Mouse (Mus musculus) cerebellum, adult (tissue): Measurements from ENCODE around the gene Gm49405.
A peak's percentile ranks its signal among the peaks of the same experiment; 100 is the strongest.
"Not testable (repeated sequence)": the region's sequence is repeated elsewhere in the genome, so short reads cannot be mapped to it uniquely, and the experiment has no call there.

Experiments
- ATAC-seq: cut with Nextera tagmentation; 2 replicates; pipeline ENCODE4 v1.9.2; 2017; ENCODE audit warnings: mild to moderate bottlenecking, moderate library complexity, mixed read lengths; ENCODE audit not compliant: insufficient number of reproducible peaks, low FRiP score, low TSS enrichment

The Gm49405 gene

DNA sequence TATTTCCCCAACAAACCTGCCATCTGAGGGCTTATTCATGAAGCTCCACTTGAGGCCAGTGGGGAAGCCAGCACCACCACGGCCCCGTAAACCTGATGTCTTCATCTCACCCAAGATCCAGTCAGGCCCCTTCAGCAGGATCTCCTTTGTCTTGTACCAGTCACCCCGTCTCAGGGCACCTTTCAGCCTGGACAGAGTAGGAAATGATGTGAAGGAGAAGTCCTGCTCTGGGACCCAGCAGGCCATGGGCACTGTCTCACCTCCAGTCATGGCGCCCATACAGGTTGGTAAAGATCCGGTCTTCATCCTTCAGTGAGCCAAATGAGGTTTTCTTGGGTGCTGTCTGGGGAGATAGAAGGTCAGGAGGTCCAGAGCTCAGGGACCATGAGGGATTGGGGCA is 10.7 kb downstream of the Gm49405 start:
- no peak for ATAC-seq

DNA sequence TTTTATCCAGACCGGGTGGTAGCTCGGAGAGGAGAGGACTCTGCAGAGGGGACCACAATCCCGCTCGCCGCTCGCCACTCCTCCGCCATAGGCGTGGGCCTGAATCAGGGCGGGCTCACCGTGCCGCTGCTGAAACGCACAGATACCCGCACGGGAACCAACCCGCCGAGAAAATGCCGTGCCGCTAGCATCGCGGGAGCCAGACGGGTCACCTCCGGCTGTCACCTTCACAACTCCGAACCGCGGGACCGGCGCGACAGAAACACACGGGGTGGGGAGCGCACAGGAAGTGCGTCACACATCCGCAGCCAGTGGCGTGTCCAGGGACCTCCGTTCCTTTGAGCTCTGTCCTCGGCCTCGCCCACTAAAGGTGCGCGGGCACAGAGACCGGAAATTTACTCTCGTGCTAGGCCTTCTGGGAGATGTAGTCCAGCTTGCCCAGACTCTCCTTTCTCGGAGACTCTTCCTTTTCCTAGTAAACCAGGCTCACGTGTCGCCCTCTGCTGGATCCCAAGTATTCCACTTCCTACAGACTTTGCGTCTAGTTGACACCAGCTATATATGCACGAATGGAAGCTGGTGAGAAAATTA is 12.1 kb downstream of the Gm49405 start, which contains the start of gene Ndufv1:
Gene Ndufv1 (minus strand): TSS at position 375 of the 591 bp plus-strand sequence.
- ATAC-seq, result peak; percentile 97

DNA sequence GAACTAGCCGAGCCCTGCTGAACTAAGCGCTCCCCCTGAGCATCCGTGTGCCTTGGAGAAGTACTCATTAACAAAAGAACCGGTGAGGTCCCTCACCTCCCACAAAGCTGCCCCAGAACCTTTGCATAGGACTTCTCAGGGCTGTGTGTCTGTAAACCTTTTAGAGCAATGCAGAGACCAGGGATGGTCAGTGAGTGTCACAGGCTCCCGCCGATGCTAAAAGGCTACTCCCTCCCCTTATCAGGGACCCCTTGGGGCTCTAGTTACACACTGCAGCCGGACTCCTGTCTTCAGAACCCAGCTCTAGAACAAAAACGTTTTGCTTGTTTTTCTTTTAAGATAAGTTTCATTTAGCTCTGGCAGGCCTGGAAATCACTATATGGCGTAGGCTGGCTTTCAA is 12.6 kb downstream of the Gm49405 start:
- 0 out of 2 replicates have a peak, but pooled peaks have one; percentile 7 for ATAC-seq

DNA sequence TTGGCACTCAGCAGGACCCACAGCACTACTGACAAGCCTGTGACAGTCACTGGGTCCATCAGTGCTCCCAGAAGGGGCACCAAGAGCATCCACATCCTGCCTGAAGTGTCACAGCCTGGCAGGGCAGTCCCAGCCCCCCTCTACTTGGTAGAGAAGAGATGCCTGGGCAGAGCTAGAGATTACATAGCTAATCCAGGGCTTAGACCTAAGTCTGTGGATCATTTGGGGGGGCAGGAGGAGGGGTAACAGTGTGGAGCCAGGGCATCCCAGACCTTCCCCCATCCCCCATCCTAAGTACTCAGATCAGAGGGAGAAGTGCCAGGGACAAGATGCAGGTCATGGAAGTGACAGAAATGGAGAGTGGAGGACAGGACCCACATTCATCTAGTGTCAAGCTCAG is 14.4 kb downstream of the Gm49405 start:
- ATAC-seq, result no peak

DNA sequence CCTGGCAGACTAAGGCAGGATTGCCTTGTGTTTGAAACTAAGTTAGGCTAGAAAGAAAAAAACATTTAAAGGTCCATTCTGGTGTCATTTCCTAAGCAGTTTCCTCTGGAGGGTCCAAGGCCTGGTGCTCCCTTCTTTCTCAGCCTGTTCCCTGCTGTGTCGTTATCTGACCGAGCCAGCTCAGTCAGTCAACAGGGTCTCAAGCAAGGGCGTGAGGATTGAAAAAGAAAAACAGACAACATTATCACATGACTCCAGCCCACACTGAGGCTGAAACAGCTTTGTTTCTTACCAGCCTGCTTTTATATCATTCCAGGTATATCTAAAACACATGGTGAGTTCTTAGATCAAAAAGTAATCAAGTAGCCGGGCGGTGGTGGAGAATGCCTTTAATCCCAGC is 15.2 kb downstream of the Gm49405 start:
- ATAC-seq, result no peak

DNA sequence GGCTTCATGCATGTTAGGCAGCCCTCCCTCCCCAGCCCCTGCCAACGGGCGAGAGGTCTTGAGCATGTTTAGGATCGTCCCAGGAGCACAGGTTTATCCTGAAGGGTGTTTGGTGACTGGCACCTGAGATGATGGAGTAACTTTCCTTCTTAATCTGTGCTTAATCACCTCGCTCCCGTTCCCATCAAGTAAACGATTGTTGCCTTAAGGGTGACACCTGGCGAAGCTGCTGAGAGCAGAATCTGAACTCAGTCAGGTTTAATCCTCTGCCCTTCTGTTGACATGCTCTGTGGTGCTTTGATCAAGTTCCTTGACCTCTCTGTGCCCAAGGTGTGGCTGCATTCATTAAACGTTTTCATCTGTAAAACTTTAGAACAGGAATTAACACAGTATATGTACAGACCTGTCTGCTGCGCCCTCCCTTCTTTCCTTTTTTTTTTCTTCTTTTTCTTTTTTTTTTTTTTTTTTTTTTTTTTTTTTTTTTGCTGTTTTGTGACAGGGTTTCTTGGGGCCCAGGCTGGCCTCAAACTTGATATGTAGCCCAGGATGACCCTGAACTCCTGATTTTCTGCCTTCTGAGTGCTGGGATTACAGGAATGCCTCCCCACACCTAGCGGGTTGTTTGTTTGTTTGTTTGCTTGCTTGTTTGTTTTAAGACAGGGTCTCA is 17.6 kb downstream of the Gm49405 start:
- ATAC-seq, result no peak

DNA sequence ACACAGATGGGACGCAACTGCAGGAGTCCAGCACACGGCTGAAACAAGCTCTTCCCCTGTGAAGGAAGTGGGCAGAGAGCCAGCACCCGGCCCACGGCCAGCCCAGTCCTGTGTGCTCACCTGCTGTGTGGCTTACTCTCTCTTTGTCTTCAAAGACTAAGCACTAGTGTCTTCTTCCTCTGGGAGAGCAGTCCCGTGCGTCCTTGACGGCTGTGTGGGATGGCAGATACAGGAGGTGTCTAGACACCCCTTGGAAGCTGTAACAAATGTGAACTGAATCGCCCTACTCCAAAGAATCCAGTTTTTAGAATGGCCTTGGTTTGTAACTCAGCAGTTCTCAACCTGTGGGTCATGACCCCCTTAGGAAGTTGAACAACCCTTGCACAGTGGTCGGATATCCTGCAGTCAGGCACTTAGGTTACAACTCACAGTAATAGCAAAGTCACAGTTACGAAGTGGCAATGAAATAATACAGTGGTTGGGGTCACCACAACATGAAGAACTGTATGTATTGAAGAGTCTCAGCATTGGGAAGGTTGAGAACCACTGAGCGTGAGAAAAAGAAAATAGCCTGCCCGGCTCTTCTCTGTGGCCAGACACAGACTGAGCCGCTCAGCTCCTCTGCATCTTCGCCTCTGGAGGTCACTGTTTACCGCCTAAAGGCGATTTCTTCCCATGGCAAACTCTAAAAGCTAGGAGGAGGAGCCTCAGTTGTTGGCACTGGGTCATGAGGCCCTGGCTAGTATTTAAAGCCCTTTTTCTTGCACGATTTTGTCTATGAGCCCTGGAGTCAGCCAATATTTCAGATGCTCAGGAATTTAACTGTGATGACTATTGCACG is 18.5 kb downstream of the Gm49405 start:
- peak; percentile 83; the same call in 1 of the 2 replicates for ATAC-seq

DNA sequence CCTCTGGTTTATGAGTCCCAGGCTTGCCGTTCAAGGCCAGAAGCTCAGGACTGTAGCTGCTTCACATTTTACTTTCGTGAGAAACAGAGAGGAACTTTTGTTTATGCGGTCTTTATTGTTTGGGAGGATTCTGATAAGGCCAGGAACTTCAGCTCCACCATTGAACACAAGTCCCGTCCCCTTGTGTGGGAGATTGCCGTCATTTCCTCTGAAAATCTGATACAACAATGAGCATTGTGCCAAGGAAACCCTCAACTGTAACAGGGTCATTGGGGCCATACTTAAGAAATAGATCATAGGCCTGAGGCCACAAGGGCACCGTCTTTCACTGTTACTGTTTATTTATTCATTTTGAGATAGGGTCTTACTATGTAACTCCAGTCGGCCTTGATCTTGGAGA is 22.8 kb downstream of the Gm49405 start:
- no peak for ATAC-seq

DNA sequence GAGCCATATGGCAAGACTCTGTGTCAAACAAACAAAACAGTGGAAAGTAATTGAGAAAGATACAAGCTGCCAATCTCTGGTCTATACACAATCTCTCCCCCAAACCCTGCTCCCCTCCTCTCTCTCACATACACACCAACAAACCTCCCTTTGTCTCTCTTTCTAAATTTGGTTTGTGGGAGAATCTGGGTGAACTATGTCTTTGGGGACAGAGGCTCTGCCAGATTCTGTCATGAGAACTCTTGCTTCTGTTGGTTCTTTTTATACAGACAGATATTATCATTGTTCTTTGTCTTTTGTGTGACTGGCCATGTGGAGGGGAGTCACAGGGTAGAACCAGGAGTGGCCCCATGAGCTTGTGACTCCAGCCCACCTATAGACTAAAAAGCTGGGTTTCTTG is 27.1 kb downstream of the Gm49405 start:
- ATAC-seq, result no peak

DNA sequence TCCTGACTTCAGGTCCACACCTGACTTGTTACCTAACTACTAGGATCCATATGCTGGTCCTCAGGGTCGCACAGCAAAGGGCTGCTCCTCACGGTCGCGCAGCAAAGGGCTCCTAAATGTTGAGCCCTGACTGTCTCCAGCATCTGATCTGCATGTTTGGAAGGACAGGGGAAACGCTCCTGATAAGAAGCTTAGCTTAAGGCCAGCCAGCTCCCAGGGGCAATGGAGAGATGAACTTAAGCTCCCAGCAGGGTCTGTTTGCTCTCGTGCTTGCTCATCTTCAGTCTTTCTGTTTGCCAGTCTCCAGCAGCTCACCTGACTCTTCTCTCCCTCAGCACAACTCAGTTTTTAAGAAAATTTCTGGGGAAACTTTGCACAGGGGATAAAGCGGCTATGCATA is 32.2 kb downstream of the Gm49405 start:
- ATAC-seq, result no peak

DNA sequence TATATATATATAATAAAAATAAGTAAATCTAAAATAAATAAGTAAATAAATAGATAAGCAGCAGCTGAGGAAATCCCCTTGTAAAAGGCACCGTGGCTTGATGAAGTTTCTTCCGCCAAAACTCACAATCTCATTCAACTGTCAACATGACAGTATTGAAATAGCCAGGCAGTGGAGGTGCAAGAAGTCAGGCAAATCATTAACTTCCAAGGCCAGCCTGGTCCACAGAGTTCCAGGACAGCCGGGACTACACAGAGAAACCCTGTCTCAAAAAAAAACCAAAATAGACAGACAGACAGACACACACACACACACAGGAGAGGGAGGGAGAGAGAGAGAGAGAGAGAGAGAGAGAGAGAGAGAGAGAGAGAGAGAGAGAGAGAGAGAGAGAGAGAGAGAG is 32.9 kb downstream of the Gm49405 start:
- no peak for ATAC-seq

DNA sequence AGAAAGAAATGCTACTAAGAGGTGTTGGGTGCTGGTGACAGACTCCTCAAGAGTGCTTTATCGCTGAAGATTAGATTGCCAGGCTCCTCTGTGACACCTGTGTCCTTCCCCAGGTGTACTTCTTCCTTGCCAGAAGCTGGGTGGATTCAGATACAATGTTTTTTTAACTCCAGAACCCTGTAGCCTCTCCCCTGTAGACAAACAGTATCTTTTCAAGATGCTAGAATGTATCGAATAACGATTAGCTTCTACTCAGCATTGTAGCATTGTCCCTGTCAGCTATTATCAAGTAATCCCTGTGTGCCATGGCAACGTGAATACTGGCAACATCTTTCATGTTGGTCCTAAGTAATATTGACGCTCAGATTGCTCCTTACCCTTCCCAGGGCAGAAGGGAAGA is 33.3 kb downstream of the Gm49405 start:
- no peak for ATAC-seq

DNA sequence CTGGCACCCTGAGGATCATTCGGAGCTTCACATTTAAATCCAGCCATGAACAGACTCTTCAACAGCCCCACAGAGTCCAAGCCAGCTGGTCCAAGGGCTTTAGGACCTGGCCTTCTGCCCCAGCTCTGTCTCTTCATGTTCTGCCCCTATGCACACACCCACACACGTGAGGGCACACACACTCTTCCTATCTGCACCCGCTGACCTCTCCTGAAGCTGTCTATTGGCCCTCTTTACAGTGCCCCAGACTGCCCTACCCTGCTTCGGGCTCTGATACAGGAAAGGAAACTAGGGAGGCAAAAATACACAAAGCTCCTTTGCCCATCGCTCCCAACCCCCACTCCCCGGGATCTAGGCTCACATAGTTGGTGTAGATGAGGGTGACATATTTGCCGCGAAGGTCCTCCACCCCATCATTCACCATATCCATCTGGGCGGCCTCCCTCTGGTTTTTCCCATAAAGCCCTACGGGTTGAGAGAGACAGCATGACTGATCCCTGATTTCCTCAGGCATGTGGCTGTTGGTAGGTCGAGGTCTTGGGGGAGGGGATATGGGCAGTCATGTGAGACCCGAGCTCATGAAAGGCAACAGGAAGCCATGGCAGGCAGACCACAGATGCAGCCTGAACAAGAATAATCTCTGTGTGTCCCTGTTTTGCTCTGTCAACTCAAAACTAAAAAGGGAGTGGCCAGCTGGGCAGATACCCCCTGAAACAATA is 36.1 kb downstream of the Gm49405 start:
- no peak for ATAC-seq

DNA sequence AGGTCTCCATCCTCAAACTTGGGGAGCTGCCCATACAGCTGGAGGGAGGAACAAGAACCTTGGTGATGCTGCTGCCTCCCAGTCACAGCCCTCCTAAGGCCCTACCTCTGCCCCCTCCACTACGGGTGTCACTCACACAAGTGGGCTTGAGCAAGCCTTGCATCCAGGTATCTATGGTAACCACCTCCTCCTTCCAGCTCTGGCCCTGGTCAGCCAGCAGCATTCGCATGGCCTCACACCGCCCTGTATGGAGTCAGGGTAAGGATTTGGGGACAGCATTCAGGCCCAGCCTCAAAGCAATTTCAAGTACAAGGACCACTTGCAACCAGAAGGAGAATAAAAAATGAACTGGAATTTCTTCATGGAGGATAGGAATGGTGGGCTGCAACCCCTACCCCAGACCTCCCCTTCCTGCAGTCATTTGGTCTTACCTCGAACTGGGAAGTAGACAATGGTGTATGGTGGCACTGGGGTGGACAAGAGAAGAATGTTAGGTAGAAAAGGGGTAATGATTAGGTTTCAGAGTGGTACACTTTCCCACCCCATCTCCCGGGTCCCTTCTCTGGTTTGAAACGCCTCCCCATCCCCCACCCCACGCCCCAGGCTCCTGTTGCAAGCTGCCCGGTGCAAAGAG is 36.8 kb downstream of the Gm49405 start:
- not testable (repeated sequence) for ATAC-seq

DNA sequence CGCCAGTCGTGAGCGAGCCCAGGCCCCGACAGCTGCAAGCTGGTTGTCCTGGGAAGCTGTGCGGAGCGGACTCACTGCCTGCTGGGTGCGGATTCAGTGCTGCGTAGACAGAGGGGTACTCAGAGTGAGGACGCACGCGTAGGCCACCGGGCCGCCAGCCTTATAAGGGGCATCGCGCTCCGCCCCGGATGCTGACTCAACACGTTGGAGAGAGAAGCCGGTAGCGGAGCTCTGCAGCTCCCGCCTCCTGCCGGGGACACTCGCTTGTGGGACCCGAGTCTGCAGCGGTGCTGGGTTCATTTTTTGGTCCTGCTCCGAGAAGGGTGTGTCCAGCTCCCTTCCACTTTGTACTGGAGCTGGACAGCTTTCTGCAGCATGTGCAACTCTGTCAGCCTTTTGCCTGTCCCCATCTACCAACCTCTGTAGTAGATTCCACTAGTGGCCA is 37.4 kb downstream of the Gm49405 start, which contains the start of gene Gstp1:
Gene Gstp1 (minus strand): TSS at position 198 of the 445 bp plus-strand sequence.
- ATAC-seq, result peak; percentile 70; the same call in 1 of the 2 replicates

DNA sequence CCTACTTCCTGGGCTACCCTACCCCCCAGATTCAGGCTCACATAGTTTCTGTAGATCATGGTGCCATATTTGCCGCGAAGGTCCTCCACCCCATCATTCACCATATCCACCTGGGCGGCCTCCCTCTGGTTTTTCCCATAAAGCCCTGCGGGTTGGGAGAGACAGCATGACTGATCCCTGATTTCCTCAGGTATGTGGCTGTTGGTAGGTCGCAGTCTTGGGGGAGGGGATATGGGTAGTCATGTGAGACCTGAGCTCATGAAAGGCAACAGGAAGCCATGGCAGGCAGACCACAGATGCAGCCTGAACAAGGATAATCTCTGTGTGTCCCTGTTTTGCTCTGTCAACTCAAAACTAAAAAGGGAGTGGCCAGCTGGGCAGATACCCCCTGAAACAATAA is 40.5 kb downstream of the Gm49405 start:
- not testable (repeated sequence) for ATAC-seq

DNA sequence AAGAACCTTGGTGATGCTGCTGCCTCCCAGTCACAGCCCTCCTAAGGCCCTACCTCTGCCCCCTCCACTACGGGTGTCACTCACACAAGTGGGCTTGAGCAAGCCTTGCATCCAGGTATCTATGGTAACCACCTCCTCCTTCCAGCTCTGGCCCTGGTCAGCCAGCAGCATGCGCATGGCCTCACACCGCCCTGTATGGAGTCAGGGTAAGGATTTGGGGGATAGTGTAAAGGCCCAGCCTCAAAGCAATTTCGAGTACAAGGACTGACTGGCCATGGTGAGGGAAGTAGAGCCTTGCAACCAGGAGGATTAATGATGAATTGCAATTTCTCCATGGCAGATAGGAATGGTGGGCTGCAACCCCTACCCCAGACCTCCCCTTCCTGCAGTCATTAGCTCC is 41.1 kb downstream of the Gm49405 start:
- not testable (repeated sequence) for ATAC-seq

DNA sequence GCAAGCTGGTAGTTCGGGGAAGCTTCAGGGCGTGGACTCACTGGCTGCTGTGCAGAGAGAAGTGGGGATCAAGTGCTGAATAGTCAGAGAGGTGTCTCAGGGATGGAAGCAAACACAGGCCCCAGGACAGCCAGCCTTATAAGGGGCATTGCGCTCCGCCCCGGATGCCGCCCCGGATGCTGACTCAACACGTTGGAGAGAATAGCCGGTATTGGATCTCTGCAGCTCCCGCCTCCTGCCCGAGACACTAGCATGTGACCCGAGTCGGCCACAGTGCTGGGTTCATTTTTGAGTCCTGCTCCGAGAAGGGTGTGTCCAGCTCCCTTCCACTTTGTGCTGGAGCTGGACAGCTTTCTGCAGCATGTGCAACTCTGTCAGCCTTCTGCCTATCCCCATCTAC is 41.7 kb downstream of the Gm49405 start:
- no peak for ATAC-seq

DNA sequence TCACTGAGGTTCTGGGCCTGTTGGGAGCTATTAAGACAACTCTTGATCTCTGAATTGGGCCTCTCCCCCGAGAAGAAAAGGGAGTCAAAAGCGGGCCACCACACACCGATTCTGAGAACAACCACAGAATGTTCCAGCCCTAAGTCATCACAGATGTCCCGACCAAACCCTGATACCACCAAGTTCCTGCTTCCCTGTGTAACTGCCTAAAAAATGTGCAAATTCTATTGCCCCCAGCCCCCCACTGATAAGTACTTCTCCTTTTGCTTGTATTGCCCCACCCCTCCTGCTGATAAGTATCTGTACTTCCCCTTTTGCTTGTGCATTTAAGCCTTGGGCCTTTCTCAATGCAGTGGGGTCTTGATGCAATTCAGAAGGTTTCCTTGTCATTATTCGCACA is 43.7 kb downstream of the Gm49405 start:
- ATAC-seq, result not testable (repeated sequence)
